Mouse (Mus musculus) pancreas, adult 10 weeks (tissue): ENCODE measurements around the gene Gm4884. TPM values are rescaled to one million over a fixed set of nuclear protein-coding genes. Genes with fewer than 3 reads are reported as not detected.

ENCODE experiments used
- polyA plus RNA-seq: library from polyadenylated mRNA; stranded (reverse); fragments of 350-450 nt; fragmentation: Illumina TruSeq; extraction: RNeasy Lipid Tissue Mini Kit (QIAGEN cat#74804); gene quantifications from one replicate; pipeline ENCODE4 v1.2.3, GENCODE M21; 2015; ENCODE audit warnings: low read depth, low replicate concordance; ENCODE audit not compliant: insufficient read depth

Gene Gm4884
- polyA plus RNA-seq = not detected

DNA sequence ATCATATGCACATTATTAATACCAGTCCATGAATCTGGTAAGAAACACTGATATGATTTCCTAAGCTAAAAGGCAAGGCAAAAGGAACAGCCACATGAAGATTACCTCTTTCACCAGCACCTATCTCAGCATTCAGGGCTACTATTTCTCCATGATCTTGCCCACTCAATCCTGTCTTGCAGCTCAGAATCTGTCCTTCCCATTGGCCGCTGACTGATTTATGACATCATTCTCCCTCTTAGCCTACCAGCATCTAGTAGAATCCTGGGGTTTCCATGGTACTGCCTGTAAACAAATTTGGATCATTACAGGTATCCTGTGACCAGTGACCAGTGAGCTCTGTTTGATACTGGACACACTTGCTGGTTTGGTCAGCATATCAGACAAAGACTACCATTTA, at the start of gene Gm4884:
Gene Gm4884, plus strand, starts transcription at position 301 of the 400 bp plus-strand sequence.

DNA sequence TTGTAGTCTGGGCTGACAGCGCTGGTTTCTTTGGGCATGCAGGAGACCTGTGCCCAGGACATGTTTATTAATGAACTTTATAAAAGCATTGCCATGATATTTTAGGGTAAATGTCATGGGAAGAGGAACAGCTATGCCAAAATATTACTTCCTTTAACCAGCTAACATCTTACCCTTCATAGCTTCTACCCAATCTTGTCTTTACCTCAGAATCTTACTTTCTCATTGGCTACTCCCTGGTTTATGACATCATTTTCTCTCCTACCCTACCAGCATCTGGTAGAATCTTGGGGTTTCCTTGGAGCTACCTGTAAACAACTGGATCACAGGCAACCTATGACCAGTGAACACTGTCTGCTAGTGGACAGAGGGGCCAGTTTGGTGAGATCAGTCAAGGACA, 45.3 kb upstream of the Gm4884 start, which contains the start of gene 4930433I11Rik:
Gene 4930433I11Rik, plus strand, starts transcription at position 301 of the 400 bp plus-strand sequence.

Other genes with a start within 250 kb of the Gm4884 start
- gene Vstm2b, start 134.4 kb upstream of the Gm4884 start, polyA plus RNA-seq = not detected
- gene 4930433I11Rik, start 45.2 kb upstream of the Gm4884 start, polyA plus RNA-seq = not detected
- gene Gm5592, start 121.1 kb downstream of the Gm4884 start, polyA plus RNA-seq = not detected